Mouse (Mus musculus) right cerebral cortex, adult 2 months (tissue): Measurements from ENCODE around the gene Fgd5.

Source experiments
- DNase-seq, 2 experiments: peaks; one replicate each; pipeline ENCODE4 v3.0.0; 2021 to 2022; ENCODE audit warnings: low spot score in 2 of 2

Gene Fgd5

GRCm38 (mm10) chr6:92010895-92011294 lies 32.2 kb downstream of the Fgd5 start:
- DNase-seq: no peak

DNA sequence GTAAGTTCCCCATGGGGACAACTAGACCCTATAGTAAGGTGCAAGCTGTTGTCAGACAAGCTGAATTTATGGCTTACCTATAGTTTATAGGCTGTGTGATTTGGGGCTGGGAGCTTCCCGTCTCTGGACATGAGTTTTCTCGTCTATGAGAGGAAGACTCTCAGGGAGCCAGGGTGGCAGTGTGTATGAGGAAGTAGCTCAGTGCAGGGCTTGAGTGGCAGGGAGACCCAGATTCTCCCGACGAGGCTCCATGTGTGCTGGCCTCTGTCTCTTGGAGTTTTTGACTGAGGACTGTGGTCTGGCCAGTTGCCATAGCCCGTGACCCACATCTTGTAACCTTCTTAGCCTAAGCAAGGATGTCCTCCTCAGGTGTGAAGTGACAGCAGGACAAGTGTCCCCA lies 33.7 kb downstream of the Fgd5 start:
- no peak for DNase-seq

GRCm38 (mm10) chr6:92013035-92013434 lies 34.4 kb downstream of the Fgd5 start:
- DNase-seq: no peak

- DNase-seq: no peak
Observed at GRCm38 (mm10) chr6:92013620-92014019, 34.9 kb downstream of the Fgd5 start.

- DNase-seq: no peak
Observed at GRCm38 (mm10) chr6:92014936-92015335, 36.3 kb downstream of the Fgd5 start.

- DNase-seq: no peak
Observed at GRCm38 (mm10) chr6:92015848-92016247, 37.2 kb downstream of the Fgd5 start.

DNA sequence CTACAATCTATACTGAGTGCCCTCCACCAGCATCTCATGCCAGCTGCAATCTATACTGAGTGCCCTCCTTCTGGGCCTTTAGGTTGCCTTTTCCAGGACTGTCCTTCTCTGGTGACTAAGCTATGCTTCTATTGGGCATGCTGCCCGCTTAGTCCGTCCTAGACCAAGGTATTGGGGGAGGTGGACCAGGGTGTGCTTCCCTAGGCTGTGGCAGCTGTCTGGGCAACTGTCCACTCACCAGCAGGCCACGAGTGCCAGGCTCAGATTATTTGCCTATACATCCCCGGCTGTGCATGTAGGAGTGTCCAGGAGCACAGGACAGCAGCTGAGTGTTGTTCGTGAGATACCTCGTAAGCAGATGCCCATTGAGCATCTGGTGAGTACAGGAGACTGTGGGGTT lies 38.1 kb downstream of the Fgd5 start:
- no peak for DNase-seq

DNA sequence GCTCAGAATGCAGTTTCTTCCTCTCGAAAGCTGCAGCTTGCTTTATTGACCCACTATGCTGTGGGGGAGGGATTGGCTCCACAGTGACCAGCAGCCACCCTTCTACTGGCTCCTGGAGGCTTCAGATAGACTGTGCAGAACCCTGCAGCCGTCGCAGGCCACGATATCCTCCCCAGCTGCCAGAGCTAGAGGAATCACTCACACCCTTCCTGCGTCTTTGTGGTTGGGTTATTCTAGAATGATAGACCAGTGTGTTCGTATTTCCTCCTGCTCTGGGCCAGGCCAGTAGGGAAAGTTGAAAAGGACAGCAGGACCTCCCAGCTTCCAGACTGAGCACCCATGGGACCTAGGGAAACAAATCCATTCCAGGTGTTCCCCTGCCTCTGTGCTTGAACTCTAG lies 39.7 kb downstream of the Fgd5 start:
- no peak for DNase-seq

- DNase-seq: no peak
Observed at GRCm38 (mm10) chr6:92021061-92021460, 42.4 kb downstream of the Fgd5 start.

GRCm38 (mm10) chr6:92021506-92021905 lies 42.8 kb downstream of the Fgd5 start:
- DNase-seq: no peak

DNA sequence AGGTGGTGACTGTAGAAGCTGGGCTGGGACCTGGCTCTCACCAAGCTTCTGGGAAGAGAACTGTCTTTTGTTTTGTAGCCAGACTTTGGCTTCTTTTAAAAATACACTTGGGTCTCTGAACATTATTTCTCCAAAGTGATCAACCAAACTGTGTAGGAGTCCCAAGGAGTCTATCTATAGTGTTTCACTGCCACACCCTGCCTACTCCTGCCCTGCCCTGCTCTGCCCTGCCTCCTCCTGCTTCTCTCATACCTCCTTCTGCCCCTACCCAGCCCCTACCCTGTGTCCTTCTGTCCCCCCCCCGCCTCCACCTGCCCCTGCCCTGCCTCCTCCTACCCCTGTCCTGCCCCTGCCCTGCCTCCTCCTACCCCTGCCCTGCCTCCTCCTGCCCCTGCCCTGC lies 46.6 kb downstream of the Fgd5 start:
- DNase-seq: no peak

DNA sequence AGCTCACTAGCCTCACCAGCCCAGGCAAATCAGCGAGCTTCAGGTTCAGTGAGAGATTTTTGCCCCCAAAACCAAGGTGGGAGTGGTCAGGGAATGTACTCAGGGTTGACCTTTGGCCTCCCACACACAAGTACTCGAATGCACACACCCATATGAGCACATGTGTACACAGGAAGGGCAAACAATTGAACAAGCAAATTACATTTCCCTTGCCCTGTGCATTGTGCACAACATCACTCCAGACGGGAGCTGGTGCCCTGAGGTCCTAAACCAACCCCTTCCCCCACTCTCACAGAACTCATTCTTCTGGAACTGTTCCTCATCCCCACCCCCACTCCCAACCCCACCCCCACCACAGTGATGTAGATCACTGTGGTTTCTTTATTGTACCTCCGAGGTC lies 48.7 kb downstream of the Fgd5 start:
- DNase-seq: no peak

- no peak for DNase-seq
Observed at GRCm38 (mm10) chr6:92030646-92031045, 52.0 kb downstream of the Fgd5 start.

DNA sequence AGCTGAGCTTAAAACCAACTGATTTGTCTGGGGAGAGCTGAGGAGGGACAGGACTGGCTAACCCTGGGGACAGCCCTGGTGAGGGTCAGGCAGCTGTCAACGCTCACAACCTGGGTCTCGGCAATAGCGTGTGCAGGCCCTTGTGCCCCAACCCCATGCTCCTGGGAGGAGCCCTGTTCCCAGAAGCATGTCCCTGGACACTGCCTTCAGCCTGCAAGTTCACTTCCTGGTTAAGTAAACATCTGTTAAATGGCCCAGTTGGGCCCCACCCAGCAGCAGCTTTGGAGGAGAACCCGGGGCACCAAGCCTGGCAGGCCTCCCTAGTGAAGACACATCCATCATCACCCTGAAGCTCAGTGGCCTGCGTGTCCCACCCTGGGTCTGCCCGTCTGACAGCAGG lies 56.0 kb downstream of the Fgd5 start:
- DNase-seq: no peak

GRCm38 (mm10) chr6:92036372-92036771 lies 57.7 kb downstream of the Fgd5 start:
- DNase-seq: no peak

DNA sequence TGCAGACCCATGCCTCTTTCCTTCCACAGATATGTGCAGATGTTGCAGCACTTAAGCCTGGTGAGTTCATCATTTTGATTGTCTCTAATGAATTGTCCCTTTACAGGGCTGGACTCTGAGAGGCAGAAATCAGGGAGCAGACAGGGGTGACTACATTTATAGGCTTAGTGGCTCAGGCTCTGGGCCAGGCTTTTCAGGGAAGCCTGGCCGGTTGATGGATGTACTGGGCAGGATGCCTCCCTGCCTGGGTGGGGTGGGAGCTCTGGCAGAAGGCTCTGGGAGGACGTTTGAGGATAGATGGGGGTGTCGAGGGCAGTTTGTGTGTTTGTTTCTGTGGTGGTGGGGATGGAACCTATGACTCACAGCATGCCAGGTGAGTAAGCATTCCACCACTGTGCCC lies 59.5 kb downstream of the Fgd5 start:
- DNase-seq: no peak

DNA sequence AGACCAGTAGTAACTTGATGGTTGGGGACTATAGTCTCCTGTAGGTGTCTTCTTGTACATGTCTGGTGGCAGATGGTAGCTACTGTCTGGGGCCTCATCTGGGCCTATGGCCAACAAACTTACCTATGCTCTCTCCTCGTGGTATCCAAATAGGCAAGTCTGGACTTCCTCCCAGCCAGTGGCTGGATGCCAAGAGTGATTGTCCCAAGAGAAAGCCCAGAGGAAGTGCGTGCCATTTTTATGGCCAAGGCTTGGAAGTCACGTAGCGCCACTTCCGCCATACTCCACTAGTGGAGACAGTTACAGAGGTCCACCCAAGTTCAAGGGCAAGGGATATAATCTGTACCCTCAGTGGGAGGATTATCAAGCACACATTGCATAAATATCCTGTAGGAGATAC lies 62.6 kb downstream of the Fgd5 start:
- no peak for DNase-seq

- DNase-seq: peak; percentile 31 to 40
Observed at GRCm38 (mm10) chr6:92042055-92042454, 63.4 kb downstream of the Fgd5 start.

GRCm38 (mm10) chr6:92042850-92043249 lies 64.2 kb downstream of the Fgd5 start:
- peak in 1 of 2 experiments; percentile 11 for DNase-seq

DNA sequence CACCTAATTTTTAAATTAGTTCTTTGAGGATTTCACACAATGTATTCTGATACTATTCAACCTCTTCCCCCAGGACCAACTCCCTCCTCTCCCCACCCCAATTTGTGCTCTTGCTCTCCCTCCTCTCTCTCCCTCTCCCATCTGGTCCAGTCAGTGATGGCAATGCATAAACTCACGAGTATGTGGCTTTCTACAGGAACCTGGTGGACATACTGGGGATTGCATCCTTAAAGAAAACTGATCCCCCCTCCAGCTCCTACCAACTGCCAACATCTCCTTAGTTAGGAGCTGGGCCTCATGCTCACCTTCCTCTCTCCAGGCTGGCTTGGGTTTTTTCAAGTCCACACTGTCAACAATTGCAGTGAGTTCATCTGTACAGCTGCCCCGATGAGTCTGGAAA lies 79.1 kb downstream of the Fgd5 start:
- no peak for DNase-seq

GRCm38 (mm10) chr6:92061725-92062124 lies 83.0 kb downstream of the Fgd5 start:
- DNase-seq: no peak

DNA sequence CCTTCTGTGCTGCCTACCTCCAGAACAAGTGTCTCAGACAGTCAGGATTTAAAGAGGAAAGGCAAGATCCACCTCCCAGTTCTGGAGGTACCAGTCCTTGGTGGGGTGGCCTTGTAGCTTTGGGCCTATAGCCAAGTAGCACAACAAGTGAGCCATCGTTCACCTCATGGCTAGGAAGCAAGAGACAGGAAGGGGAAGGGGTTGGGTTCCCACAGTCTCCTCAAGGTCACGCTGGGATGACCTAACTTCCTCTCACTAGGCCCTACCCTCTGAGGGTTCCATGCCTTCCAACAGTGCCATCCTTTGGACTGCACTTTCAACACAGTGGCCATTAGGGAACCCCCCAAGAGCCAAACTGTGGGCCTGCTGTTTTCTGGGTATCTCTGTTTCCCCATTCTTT lies 84.8 kb downstream of the Fgd5 start:
- no peak for DNase-seq

DNA sequence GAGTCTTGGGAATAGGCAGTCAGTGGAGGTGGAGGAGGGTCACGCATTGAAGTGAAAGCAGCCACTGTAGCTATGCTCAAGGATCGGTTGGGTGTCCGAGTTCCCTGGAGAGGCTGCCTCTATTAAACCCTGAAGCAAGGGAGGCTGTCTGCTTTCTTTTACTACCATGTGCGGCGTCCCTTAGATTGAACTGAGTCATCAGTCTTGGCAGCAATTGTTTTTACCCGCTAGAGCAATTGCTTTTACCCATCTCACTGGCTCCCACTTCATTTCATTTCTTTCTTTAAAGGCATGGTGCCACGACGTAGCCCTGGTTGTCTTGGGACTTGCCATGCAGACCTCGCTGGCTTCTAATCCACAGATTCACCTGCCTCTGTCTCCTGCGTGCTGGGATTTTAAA lies 85.4 kb downstream of the Fgd5 start:
- DNase-seq: peak; percentile 38 to 40

DNA sequence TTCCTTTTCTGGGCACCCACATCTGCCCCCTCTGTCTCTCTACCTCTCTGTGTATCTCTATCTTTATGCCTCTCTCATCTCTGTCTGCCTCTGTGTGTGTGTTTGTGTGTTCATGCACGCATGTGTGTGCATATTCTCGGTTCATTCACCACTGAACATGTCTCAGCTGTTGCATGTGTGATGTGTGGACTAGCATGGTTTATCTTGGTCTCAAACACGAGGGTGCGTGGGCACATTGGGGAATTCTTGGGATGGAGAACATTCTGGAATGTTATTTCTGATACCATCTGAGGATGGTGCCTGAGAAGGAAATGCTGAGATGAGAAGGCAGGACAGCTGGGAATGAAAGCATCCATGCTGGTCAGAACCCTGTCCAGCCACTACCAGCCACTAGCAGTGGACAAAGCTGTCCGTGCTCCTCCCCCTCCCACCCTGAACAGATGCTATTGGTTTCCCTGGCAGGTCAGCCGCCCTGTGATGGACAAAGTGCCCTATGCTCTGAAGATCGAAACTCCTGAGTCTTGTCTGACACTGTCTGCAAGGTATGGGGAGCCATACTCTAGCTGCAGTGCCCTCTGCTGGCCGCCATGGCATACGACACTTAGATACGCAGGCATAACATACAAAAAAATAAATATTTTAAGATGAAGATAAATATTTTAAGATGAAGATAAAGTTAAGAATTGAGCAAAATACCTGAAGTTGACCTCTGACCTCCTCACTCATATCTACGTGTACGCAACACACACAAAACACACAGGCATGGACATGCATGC lies 87.2 kb downstream of the Fgd5 start:
- peak; percentile 55 to 62 for DNase-seq
